ENCODE assay signal across 11 mouse cellular contexts in the genomic region with DNA sequence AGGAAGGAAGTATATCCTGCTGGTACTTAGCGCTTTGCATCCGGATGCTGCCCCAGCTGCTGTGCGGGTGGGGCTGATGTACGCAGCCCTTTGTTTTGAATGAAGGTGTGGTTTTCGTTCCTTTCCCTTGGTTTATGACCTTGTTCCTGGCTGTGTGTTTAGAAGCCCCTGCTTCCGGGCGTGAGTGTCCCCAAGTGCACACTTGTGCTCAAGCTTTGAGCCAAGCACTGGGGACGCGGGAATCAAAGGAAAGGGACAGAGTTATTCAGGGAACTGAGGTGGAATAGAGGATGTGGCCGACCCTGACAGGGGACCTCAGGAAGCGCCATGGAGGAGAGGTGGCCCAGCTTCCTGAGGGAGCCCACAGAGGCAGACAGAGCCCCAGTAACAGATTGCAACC. TPM values are rescaled to one million over a fixed set of nuclear protein-coding genes. Genes with fewer than 3 reads are reported as not detected.
DNase-seq lines count a peak whose midpoint lies in the region; ATAC-seq and TF ChIP-seq lines count a peak whose summit lies in the region.
"Had no signal": no experiment of that assay in that cellular context is flagged by ENCODE, and none has a peak within 500 bp of the region (broad histone marks: within the 10 kb centered on the region; RNA-seq: fewer than 3 reads in every experiment).

No protein-coding gene starts in this region.

- no peak overlapping the region for H3K4me3 ChIP-seq in limb, embryonic 13.5 days
- H3K4me3 ChIP-seq in limb, embryonic 10.5 days = no peak overlapping the region
- no peak overlapping the region for H3K4me3 ChIP-seq in heart, postnatal 0 days (ENCODE audit: low read depth, low read length)
- no peak overlapping the region for H3K4me3 ChIP-seq in liver, postnatal 0 days (ENCODE audit: low read depth, low read length)
- no peak overlapping the region for H3K4me3 ChIP-seq in forebrain, embryonic 12.5 days (replicated peaks)
- H3K4me3 ChIP-seq: left cerebral cortex, adult 2 months had no signal

- no peak for ATAC-seq in limb, embryonic 13.5 days (ENCODE audit: low FRiP score, low read depth)
- peak; percentile 70 for ATAC-seq in heart, postnatal 0 days (ENCODE audit: insufficient read depth, low read depth)
- ATAC-seq in liver, postnatal 0 days = peak; percentile 36; the same call in 1 of the 2 replicates
- no peak for ATAC-seq in forebrain, embryonic 12.5 days (ENCODE audit: low FRiP score)
- ATAC-seq: Patski had no signal

- peak overlapping the region; percentile 22; the same call in 1 of the 2 replicates for H3K27ac ChIP-seq in limb, embryonic 13.5 days
- no peak overlapping the region for H3K27ac ChIP-seq in limb, embryonic 10.5 days
- peak overlapping the region; percentile 56 for H3K27ac ChIP-seq in heart, postnatal 0 days (ENCODE audit: low read depth)
- H3K27ac ChIP-seq in liver, postnatal 0 days (ENCODE audit: low read depth) = no peak overlapping the region
- H3K27ac ChIP-seq in forebrain, embryonic 12.5 days = no peak overlapping the region
- H3K27ac ChIP-seq: left cerebral cortex, adult 2 months had no signal

- no peaks in the 10 kb centered on the region for H3K27me3 ChIP-seq in limb, embryonic 13.5 days
- no peaks in the 10 kb centered on the region for H3K27me3 ChIP-seq in limb, embryonic 10.5 days (ENCODE audit: low read depth, poor library complexity, severe bottlenecking)
- no peaks in the 10 kb centered on the region for H3K27me3 ChIP-seq in heart, postnatal 0 days (ENCODE audit: control insufficient read depth, insufficient read depth, low read length)
- no peaks in the 10 kb centered on the region for H3K27me3 ChIP-seq in liver, postnatal 0 days (ENCODE audit: insufficient read depth, low read length)
- no peaks in the 10 kb centered on the region for H3K27me3 ChIP-seq in forebrain, embryonic 12.5 days
- H3K27me3 ChIP-seq: Patski had no signal

- no peak overlapping the region for H3K9ac ChIP-seq in limb, embryonic 13.5 days
- H3K9ac ChIP-seq in heart, postnatal 0 days (replicated peaks; ENCODE audit: low read depth, low read length) = no peak overlapping the region
- no peak overlapping the region for H3K9ac ChIP-seq in liver, postnatal 0 days (replicated peaks)
- H3K9ac ChIP-seq in forebrain, embryonic 12.5 days = no peak overlapping the region

- H3K4me1 ChIP-seq in limb, embryonic 13.5 days = no peaks in the 10 kb centered on the region
- no peaks in the 10 kb centered on the region for H3K4me1 ChIP-seq in limb, embryonic 10.5 days
- no peaks in the 10 kb centered on the region for H3K4me1 ChIP-seq in heart, postnatal 0 days (ENCODE audit: control insufficient read depth, insufficient read depth)
- no peaks in the 10 kb centered on the region for H3K4me1 ChIP-seq in liver, postnatal 0 days (ENCODE audit: insufficient read depth)
- no peaks in the 10 kb centered on the region for H3K4me1 ChIP-seq in forebrain, embryonic 12.5 days

- H3K9me3 ChIP-seq in limb, embryonic 13.5 days = no peaks in the 10 kb centered on the region
- no peaks in the 10 kb centered on the region for H3K9me3 ChIP-seq in limb, embryonic 10.5 days (replicated peaks)
- no peaks in the 10 kb centered on the region for H3K9me3 ChIP-seq in heart, postnatal 0 days (replicated peaks; ENCODE audit: control insufficient read depth, low read length)
- H3K9me3 ChIP-seq in liver, postnatal 0 days (ENCODE audit: low read length) = no peaks in the 10 kb centered on the region
- no peaks in the 10 kb centered on the region for H3K9me3 ChIP-seq in forebrain, embryonic 12.5 days

- peaks cover 17% of the 10 kb centered on the region; the same call in 1 of the 2 replicates for H3K36me3 ChIP-seq in limb, embryonic 13.5 days
- peaks cover 29% of the 10 kb centered on the region for H3K36me3 ChIP-seq in limb, embryonic 10.5 days
- no peaks in the 10 kb centered on the region for H3K36me3 ChIP-seq in heart, postnatal 0 days (replicated peaks; ENCODE audit: control insufficient read depth, insufficient read depth, low read length)
- no peaks in the 10 kb centered on the region for H3K36me3 ChIP-seq in liver, postnatal 0 days (replicated peaks; ENCODE audit: insufficient read depth, low read length)
- peaks cover 27% of the 10 kb centered on the region for H3K36me3 ChIP-seq in forebrain, embryonic 12.5 days (replicated peaks)

- peak; percentile 52; the same call in 1 of the 2 replicates for TF ChIP-seq EP300 in heart, postnatal 0 days (IDR thresholded peaks at IDR 0.05; ENCODE audit: low read depth)
- no peak for TF ChIP-seq EP300 in liver, postnatal 0 days (IDR thresholded peaks at IDR 0.05; ENCODE audit: low read depth)

- DNase-seq in limb, embryonic 10.5 days (ENCODE audit: low spot score) = no peak
- no peak for DNase-seq in heart, postnatal 0 days (ENCODE audit: low spot score)
- no peak for DNase-seq in liver, postnatal 0 days
- DNase-seq in yolk sac, embryonic 10.5 days (ENCODE audit: low spot score) = peak; percentile 7
- DNase-seq in adrenal gland, postnatal 25 days = no peak
- DNase-seq in cerebellum, postnatal 4 days (ENCODE audit: low spot score in 2 of 2) = no peak

- 88% methylated on average over 11 of the region's 11 CpGs for WGBS in limb, embryonic 13.5 days
- WGBS in limb, embryonic 10.5 days = 84% methylated on average over 11 of the region's 11 CpGs
- 68% methylated on average over 11 of the region's 11 CpGs for WGBS in heart, postnatal 0 days
- 45% methylated on average over 11 of the region's 11 CpGs for WGBS in liver, postnatal 0 days (ENCODE audit: insufficient replicate concordance)
- 92% methylated on average over 11 of the region's 11 CpGs for WGBS in forebrain, embryonic 12.5 days

- TF ChIP-seq CTCF in heart, postnatal 0 days (IDR thresholded peaks at IDR 0.05; ENCODE audit: low read depth) = no peak
- TF ChIP-seq CTCF in liver, postnatal 0 days (IDR thresholded peaks at IDR 0.05; ENCODE audit: low read depth) = no peak

- no peak overlapping the region for H3K4me2 ChIP-seq in limb, embryonic 13.5 days (replicated peaks)
- H3K4me2 ChIP-seq in heart, postnatal 0 days (ENCODE audit: low read depth, low read length) = no peak overlapping the region
- H3K4me2 ChIP-seq in liver, postnatal 0 days (ENCODE audit: low read depth, low read length) = no peak overlapping the region
- H3K4me2 ChIP-seq in forebrain, embryonic 12.5 days = no peak overlapping the region
- H3K4me2 ChIP-seq: midbrain, embryonic 11.5 days had no signal

RNA-seq across cellular contexts. Expression of a gene that starts 13.7 kb away (rescaled TPM):
- 54.1 and 54.7 TPM in 2 replicates for polyA plus RNA-seq in limb, embryonic 13.5 days (2015; fragmentation: Nextera tagmentation; extraction: Ambion mirVana)
- polyA plus RNA-seq in limb, embryonic 10.5 days (2016; fragmentation: Nextera tagmentation; extraction: Ambion mirVana) = 41.5 and 50.7 TPM in 2 replicates
- total RNA-seq in heart, postnatal 0 days (2014; rRNA removed; ENCODE audit: low replicate concordance) = 20.4 and 30.1 TPM in 2 replicates
- polyA plus RNA-seq in heart, postnatal 0 days (2015; fragmentation: Nextera tagmentation; extraction: Ambion mirVana) = 22.4 and 27.0 TPM in 2 replicates
- polyA plus RNA-seq in liver, postnatal 0 days (2015; fragmentation: Nextera tagmentation; extraction: Ambion mirVana) = 9.6 and 12.4 TPM in 2 replicates
- 54.0 and 83.7 TPM in 2 replicates for total RNA-seq in adrenal gland, postnatal 25 days (2021)
- polyA plus RNA-seq in forebrain, embryonic 12.5 days (2016; fragmentation: Nextera tagmentation; extraction: Ambion mirVana) = 50.5 and 53.3 TPM in 2 replicates

RNA-seq across cellular contexts. Expression of a gene that starts 35.8 kb away (rescaled TPM):
- 74.4 and 78.5 TPM in 2 replicates for polyA plus RNA-seq in limb, embryonic 13.5 days (2015; fragmentation: Nextera tagmentation; extraction: Ambion mirVana)
- 115 TPM in 2 replicates for polyA plus RNA-seq in limb, embryonic 10.5 days (2016; fragmentation: Nextera tagmentation; extraction: Ambion mirVana)
- 18.9 and 49.7 TPM in 2 replicates for total RNA-seq in heart, postnatal 0 days (2014; rRNA removed; ENCODE audit: low replicate concordance)
- polyA plus RNA-seq in heart, postnatal 0 days (2015; fragmentation: Nextera tagmentation; extraction: Ambion mirVana) = 21.1 and 22.3 TPM in 2 replicates
- polyA plus RNA-seq in liver, postnatal 0 days (2015; fragmentation: Nextera tagmentation; extraction: Ambion mirVana) = 13.2 and 14.7 TPM in 2 replicates
- total RNA-seq in adrenal gland, postnatal 25 days (2021) = 34.5 and 46.1 TPM in 2 replicates
- polyA plus RNA-seq in forebrain, embryonic 12.5 days (2016; fragmentation: Nextera tagmentation; extraction: Ambion mirVana) = 72.0 and 73.4 TPM in 2 replicates

RNA-seq across cellular contexts. Expression of a gene that starts 35.8 kb away (rescaled TPM):
- 67.9 and 76.0 TPM in 2 replicates for polyA plus RNA-seq in limb, embryonic 13.5 days (2015; fragmentation: Nextera tagmentation; extraction: Ambion mirVana)
- 89.6 and 98.8 TPM in 2 replicates for polyA plus RNA-seq in limb, embryonic 10.5 days (2016; fragmentation: Nextera tagmentation; extraction: Ambion mirVana)
- 23.7 and 58.6 TPM in 2 replicates for total RNA-seq in heart, postnatal 0 days (2014; rRNA removed; ENCODE audit: low replicate concordance)
- 49.5 and 51.5 TPM in 2 replicates for polyA plus RNA-seq in heart, postnatal 0 days (2015; fragmentation: Nextera tagmentation; extraction: Ambion mirVana)
- polyA plus RNA-seq in liver, postnatal 0 days (2015; fragmentation: Nextera tagmentation; extraction: Ambion mirVana) = 26.3 and 30.7 TPM in 2 replicates
- 42.1 and 48.3 TPM in 2 replicates for total RNA-seq in adrenal gland, postnatal 25 days (2021)
- polyA plus RNA-seq in forebrain, embryonic 12.5 days (2016; fragmentation: Nextera tagmentation; extraction: Ambion mirVana) = 68.2 and 73.1 TPM in 2 replicates

Comparison
In these comparisons a context has a peak if more than half of its experiments do, and no peak if none do; other contexts are left out.
1. H3K27ac ChIP-seq: peak in limb, embryonic 13.5 days (single experiment) and heart, postnatal 0 days (single experiment); none in limb, embryonic 10.5 days (single experiment), liver, postnatal 0 days (single experiment) and forebrain, embryonic 12.5 days (single experiment).
2. ATAC-seq: peak in heart, postnatal 0 days (single experiment) and liver, postnatal 0 days (single experiment); none in limb, embryonic 13.5 days (single experiment) and forebrain, embryonic 12.5 days (single experiment).